Mouse (Mus musculus) spleen, postnatal 14 days (tissue): ENCODE measurements around the gene Vps50.
"Not testable (repeated sequence)": the region's sequence is repeated elsewhere in the genome, so short reads cannot be mapped to it uniquely, and the experiment has no call there.

ENCODE experiments used
- DNase-seq, 2 experiments: peaks; one replicate each; pipeline ENCODE4 v3.0.0; 2021 to 2022; ENCODE audit warnings: low spot score in 2 of 2

Gene Vps50

DNA sequence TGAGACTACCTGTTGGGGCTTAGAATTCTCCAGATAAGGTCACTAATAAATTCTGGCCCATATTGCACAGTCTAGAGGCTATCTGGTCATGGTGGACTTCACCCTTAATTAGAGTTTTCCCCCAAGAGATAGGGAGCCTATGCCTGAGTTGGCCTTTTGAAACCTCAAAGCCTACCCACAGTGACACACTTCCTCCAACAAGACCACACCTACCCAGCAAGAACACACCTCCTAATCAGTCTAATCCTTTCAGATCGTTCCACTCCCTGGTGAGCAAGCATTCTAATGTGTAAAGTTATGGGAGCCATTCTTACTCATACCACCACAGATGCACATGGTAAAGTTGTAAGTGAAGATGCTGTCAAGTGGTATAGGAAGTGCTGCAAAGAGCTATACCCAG is 37.9 kb downstream of the Vps50 start:
- no peak for DNase-seq

DNA sequence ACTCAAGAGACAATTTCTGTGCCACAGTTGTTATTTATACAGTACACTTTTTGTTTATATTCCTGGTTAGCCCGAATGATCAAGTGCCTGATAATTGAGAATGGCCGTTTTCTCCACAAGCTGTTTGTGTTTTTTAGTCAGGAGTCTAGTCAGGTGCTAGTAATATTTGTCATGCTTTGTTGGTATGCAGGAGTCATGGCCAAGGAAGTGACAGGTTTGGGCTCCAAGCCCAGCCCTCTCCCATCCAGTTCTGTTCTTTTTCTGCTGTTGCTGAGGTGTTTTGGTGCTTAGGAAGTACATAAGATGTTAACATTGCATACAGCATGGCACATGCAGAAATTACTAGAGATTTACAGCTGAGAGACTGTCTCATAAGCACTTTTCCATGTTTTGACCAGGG is 41.3 kb downstream of the Vps50 start:
- no peak for DNase-seq

DNA sequence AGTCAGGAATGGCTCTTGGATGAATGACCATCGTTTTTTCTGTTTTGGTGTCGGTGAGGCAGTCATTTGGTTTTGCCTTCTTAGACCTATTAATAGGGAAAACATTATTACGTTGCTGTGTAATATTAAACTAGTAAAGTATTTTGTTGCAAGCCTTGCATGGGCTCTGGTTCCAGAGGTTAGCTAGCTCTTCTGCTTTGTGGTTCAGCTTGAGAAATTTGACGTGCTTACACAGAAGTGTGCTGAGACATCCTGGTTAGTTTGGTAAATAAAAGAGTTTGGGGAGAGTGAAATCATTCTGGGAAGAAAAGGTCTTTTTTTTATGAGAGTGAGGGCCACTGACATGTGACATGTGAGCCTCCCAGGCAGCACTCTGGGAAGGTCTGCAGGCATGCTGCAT is 45.7 kb downstream of the Vps50 start:
- no peak for DNase-seq

DNA sequence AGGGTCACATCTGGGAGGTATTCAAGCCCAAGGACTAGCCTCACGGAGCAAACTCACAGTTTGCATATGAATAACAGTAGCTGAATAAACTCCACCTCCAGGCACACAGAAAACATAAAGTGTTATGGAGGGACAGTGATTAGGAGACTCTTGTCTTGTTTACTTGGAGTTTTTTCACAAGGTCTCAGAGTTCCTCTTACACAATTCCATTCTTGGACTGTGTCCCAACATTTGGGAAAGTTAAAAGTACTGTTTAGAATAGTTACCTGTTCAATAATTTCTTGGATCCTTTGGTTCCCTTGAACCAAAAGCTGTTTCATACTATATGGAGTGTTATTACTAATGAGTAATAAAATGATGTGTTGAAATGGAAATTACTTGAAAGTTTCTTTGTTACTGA is 46.8 kb downstream of the Vps50 start:
- no peak for DNase-seq

DNA sequence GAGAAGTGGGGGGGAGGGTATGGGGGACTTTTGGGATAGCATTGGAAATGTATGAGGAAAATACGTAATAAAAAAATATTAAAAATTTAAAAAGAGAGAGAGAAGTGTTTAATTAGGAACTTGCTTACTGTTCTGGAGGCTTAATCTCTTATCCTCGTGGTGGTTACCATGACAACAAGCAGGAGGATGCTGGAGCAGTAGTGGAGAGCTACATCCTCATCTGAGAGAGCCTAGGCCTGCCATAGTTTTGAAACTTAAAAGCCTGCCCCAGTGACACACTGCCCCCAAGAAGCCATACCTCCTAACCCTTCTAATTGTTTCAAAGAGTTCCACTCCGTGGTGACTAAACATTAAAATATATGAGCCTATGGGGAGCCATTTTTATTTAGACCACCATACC is 50.8 kb downstream of the Vps50 start:
- DNase-seq = no peak

DNA sequence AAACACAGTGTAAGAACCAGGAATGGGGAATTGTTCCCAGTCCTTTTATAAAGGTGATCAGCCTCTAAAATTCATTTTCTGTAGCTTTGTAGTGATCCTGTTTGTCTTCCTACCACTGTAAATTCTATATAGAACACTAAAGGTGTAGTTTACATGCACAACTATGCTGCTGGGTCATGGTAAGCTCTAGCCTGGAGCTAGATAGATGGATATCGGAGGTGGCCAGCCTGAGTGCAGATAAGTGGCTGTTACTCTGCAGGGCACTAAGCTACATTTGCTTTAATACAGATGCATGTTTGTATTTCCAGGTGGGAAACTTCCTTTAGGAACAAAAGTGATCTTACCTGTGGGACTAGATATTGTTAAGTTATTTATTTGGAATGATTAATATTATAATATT is 51.8 kb downstream of the Vps50 start:
- DNase-seq = no peak

DNA sequence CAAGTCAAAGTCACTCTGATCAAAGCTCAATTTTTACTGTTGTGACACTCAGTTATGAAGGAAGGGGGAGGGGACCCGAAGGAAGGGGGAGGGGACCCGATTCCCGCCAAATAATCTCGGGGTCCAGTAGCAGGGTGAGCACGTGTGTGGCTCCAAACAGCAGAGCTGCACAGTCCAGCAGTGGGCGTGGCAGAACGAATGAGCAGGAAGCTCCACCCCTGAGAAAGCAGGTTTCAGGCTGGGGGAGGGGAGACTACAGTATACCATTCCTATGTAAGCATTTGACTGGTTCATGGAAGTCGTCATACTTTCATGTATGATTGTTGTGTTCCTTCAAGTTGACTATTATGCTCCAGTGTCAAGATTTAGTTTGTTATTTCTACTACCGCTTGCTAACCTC is 54.5 kb downstream of the Vps50 start:
- DNase-seq = not testable (repeated sequence)

DNA sequence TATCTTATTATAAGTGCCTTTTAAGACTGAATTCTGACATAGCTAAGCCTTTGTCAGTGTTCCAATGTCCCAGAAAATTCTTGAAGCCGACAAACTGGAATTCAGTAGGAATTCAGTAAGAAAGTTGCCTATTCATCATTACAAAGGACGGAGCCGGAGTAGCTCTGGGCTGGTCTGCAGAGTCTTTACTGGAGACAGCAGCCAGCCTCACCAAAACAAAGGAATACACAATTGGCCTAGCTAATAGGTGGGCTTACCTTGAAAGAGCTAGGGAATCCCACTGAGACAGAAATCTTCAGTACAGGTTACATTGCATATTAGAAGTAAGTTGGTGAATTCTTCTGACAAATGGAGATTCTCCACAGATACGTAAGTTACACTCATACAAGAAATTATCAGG is 59.0 kb downstream of the Vps50 start:
- DNase-seq = no peak

DNA sequence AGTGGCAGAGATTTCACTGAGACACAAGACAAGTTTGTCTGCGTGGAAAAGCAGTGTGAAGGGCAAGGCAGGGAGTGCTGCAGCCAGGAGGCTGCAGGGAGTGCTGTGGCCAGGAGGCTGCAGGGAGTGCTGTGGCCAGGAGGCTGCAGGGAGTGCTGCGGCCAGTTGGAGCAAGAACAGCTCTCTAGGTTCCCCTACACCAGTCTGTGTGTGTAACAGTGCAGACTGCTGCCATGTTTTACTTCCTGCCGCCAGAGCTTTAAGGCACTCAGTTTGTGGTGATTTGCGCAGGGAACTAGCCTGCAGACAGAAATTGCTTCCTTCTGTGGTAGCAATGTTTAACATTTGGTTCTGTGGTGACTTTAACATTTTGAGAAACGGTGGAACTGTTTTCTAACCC is 61.8 kb downstream of the Vps50 start:
- no peak for DNase-seq

DNA sequence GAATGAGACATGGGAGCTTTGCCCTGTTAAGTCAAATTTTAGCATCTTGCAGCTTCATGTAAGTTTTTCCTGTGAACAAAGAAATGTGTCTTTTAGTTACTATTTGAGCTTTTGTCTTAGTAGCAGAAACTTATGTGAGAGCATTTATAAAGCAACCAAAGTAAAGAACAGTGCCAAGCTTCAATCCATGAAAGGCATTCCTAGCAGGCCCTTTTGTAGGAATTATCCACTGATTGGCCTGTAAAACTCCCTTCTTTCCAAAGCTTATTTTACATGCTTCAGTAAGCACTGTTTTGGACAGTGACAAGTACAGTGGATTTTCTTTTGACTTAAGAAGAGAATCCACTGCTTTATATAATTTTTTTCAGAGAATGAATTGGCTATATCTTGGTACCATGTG is 64.1 kb downstream of the Vps50 start:
- DNase-seq = no peak

DNA sequence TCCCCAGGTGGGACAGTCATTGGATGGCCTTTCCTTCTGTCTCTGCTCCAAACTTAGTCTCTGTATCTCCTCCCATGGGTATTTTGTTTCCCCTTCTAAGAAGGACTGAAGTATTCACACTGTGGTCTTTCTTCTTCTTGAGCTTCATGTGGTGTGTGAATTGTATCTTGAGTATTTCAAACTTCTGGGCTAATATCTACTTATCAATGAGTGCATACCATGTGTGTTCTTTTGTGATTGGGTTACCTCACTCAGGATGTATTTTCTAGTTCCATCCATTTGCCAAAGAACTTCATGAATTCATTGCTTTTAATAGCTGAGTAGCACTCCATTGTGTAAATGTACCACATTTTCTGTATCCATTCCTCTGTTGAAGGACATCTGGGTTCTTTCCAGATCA is 65.9 kb downstream of the Vps50 start:
- not testable (repeated sequence) for DNase-seq

DNA sequence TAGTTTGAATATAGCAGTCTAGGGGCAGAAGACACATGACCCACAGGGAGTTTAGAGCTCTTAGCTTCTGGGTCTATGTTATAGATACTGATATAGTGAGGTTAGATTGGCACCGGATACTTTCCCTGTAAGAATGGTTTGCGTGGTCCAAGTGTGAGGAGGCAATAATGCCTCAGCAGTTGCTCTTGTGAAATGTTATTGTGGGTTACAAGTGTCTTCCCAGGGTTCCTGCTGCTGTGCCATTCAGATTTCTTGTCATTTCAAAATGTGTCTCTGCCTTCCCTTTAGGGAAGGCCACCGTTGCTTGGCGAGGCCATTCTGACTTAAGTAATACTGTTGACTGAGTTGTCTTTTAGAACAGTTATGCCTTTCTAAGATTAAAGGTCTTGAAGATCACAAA is 66.8 kb downstream of the Vps50 start:
- DNase-seq = no peak

DNA sequence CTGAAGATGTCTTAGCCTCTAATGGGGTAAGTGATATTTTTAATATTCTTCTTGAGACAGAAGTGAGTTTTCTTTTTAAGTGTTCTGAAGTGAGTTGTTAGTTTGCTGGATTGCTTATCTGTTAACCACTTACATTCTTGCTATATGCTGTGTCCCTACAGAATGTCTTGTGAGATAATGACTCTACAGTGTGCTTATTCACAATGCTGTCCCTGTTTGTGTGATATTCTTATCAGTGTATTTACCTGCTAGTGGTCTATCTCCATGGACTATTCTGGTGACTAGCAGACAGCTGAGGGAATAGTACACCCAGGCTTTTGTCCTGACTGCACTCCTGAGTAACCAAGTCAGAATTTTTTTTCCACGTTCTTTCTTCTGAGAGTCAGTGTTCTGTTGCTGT is 67.5 kb downstream of the Vps50 start:
- no peak for DNase-seq

DNA sequence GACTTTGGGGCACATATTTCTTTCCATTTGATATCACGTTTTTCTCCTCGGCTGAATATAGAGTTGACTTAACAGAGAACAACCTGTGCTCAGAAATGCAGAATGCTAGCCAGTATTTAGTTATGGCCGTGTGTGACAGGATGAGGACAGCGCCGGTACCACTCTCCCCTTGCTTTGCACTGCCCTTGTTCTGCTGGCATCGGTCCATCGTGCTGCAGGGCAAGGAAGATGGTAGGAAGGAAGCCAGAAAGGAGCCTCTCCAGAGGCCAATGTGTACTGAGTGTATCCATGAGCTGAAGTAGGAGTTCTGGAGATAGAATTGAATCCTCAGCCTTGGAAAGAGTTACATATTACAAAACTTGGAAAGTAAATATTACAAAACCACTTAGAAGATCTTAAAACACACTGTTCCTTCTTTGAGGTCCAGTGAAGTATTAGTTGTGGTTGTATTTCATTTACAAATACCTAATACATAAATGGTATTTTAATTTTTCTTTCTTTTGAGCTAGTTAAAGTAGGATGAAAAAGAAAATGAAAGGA is 69.0 kb downstream of the Vps50 start:
- DNase-seq = no peak

DNA sequence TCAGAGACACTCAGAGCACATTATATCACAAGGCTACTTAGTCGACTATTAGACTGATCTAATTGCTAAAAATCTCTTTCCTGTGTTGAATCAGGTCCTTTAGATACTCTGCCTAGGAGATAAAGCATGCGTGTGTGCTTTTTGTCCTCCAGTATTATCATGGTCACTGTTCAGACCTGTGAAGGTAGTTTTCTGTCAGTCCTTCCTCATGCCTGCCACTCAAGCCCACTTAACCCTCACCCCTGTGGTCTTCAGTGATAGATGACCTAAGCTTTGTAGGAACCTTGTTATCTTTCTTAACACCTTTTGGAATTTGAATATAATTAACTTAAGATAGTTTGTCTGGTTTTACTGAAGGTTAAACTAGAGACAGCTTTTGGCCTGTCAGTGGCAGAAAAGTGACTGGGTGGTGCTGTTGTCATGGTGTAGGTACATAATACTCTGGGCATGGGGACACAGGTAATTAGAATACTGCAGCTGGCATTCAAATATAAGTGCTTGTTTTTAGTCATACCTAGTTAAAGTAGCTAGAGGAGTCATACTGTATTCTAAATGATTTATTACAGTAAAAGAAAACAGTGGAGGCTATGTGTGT is 74.1 kb downstream of the Vps50 start:
- no peak for DNase-seq

DNA sequence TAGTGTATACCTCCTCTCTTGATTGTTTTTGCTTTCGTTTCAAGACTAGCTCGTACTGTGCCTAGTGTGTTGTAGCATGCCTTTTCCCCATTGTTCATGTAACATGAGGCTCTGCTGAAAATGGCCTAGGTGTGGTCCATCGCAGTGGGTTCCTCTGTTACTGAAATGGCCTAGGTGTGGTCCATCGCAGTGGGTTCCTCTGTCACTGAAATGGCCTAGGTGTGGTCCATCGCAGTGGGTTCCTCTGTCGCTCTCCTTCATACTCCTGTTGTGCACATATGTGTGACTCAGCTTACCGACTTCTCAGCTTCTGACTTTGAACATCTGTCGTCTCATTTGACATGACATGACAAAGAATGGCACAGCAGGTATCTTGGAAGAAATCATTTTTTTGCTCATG is 75.6 kb downstream of the Vps50 start:
- no peak for DNase-seq

DNA sequence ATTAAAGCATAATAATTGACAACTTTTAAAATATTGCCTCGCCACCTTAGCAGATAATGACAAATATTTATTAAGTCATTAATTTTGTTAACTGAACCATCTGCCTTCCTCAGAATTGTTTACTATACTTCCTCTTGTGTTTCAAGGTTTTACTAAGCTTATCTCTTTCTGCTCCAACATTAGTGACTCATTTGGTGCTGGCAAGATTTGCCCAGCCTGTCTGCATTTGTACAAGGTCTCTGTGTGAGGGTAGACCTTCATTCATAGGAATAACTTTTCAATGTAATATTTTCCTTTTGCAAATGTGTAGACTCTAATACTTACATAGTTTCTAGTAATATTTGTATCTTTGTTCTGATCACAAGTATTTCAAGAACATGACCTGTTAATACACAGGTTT is 87.2 kb downstream of the Vps50 start:
- DNase-seq = no peak

DNA sequence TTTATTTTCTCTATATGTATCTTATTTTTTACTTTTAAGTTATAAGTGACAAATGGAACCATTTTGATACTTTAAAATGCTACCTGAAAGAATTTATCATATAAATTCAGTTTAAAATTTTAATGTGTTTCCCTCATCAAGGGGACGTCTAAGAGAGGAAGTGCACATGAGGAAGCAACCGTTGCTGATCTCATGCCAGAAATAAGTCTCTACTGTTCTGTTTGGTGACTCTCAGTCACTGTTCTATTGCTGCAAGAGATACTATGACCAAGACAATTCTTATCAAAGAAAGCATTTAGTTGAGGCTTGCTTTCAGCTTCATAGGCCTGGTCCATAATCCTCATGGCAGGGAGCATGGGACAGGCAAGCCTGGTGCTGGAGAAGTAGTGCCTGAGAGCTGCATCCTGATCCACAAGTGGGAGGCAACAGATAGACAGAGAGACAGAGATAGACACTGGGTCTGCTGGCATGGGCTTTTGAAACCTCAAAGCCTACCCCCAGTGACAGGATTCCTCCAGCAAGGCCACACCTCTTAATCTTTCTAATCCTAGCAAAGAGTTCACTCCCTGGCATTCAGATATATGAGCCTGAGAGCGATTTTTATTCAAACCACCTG is 92.2 kb downstream of the Vps50 start:
- no peak for DNase-seq

DNA sequence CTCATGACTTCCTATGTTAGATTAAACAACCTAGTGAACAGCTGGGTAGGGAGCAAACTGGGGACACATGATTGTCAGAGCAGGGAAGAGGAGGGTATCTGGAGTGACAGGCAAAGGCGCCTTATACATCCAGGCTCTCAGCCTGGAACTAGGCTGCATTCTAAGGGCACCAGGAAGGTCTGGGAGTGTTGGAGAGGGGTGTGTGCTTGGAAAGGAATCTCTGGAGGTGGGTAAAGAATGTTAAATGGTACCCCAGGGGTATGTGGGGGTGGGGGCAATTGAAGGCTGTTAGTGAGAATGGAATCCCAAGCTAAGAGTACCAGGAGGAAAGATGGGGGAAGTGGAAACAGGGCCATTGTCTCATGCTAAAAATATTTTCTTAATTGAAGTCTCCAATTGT is 96.1 kb downstream of the Vps50 start:
- no peak for DNase-seq

DNA sequence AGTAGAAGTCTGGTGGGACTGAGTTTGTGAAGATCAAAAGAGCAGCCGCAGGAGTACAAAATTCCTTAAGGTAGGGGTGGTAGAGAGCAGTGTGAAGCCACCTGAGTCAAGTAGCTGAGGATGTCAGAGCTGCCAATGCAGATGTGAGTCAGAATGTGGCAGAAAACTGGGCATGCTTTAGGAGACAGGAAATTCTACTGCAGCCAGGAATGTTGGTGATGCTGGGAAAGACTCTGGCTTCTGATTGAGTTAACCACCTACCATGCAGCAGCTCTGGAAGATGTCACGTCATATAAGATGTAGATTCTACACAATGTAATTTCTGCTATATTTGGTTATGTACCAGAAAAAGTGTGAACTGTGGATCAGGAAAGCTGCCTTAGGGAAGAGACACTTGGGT is 114.6 kb downstream of the Vps50 start:
- no peak for DNase-seq

DNA sequence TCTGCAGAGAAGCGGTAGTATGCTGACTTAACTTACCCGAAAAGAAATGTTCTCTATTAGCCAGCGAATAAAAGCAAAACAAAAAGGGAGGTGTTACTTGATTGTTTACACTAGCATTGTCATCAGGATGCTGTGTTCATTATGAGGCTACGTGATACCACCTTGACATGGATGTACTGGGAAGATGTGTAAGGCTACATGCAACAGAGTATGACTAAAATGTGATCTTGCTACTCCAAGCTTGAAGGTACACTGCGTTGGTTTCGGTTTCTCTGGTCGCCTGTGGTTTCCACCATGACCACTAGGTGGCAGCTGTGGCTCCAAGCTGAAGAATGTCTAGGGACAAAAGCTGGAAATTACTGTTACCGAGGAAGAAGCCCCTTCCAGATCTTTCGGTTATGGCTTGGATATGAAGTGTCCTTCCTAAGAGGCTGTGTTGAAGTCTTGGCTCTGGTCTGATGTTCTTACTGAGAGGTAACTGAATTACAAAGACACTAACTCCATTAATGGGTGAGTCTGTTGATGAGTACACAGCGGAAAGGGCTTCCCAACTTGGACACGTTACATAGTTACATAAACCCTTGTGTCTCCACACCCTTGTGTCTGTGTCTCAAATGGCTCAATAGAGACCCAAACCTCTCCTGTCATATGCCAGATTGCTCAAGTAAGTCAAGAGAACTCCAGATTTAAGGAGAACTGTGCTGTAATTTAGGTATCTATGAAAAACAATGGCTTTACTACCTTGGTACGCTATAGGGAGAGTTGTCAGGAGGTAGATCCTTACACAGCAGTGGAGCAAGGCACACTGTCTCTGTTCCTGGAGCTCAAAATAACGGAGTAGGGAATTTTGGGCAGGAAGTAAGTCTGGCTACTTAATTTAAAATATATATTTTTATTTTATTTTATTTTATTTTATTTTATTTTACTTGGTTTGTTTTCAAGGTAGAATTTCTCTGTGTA is 122.5 kb downstream of the Vps50 start:
- DNase-seq = not testable (repeated sequence)
